Mouse (Mus musculus): ENCODE measurements around the gene Nop16. TPM values are rescaled to one million over a fixed set of nuclear protein-coding genes. Genes with fewer than 3 reads are reported as not detected.

Gene Nop16
- polyA plus RNA-seq, 1 experiment from 2014 or later = 41.1 TPM

DNA sequence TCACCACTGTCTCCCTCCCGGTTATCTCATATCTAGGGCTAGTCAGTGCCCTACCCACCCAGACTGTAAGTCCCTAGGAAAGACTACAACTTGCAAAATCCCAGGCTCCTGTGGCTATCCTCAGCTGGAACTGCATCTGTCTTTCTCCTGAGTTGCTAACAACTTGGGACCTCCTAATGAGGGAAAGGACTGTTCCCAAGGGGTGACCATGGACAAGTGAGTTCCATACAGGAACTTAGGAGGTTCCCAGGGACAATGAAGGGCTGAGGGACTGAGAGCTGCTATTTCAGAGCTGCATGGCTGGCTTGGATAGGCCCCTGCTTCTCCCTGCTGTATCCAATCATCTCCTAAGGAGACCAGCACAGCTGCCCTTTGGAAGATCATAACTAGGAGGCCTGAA, 19.4 kb upstream of the Nop16 start:
- H3K4me3 ChIP-seq (ENCODE audit: low read depth, low read length) = no peak overlapping the region
- H3K27ac ChIP-seq (ENCODE audit: low read depth) = no peak overlapping the region
- H3K4me2 ChIP-seq (ENCODE audit: low read depth, low read length) = no peak overlapping the region
- DNase-seq (no peak), ATAC-seq (no peak)
- H3K4me1 ChIP-seq (ENCODE audit: insufficient read depth) = peaks cover 23% of the 10 kb centered on the region
- H3K9me3 ChIP-seq (ENCODE audit: low read length) = no peaks in the 10 kb centered on the region
- no peaks in the 10 kb centered on the region for H3K27me3 ChIP-seq (ENCODE audit: insufficient read depth, low read length)
- WGBS (ENCODE audit: insufficient replicate concordance) = 36% methylated on average over 1 of the region's 1 CpGs
- TF ChIP-seq EP300 (IDR thresholded peaks at IDR 0.05; ENCODE audit: low read depth) (no peak), CTCF (IDR thresholded peaks at IDR 0.05; ENCODE audit: low read depth) (no peak)
- peaks cover 9% of the 10 kb centered on the region; the same call in 1 of the 2 replicates for H3K36me3 ChIP-seq (replicated peaks; ENCODE audit: insufficient read depth, low read length)
- H3K9ac ChIP-seq (replicated peaks) = no peak overlapping the region

DNA sequence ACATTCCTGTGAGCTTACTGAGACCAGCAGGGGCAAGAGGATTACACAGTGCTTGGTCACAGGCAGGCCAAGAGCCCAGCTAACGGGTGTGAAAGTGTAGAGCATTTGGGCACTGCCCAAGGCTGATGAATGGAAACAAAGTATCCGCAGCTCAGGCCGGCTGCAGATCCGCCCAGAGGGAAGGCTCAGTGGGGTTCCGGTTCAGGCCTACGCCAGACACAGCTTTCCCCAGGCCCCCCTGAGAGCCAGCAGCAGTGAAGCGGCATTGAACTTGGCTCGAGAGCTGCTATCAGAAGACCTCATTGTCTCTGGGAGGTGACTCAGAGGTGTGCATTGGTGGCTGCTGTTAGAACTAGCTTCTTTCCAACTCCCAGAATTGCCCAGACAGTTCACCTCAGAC, 18.8 kb upstream of the Nop16 start:
- Histone ChIP-seq H3K27ac (ENCODE audit: low read depth) (no peak overlapping the region), H3K27me3 (ENCODE audit: insufficient read depth, low read length) (no peaks in the 10 kb centered on the region), H3K9ac (replicated peaks) (no peak overlapping the region), H3K4me3 (ENCODE audit: low read depth, low read length) (no peak overlapping the region), H3K4me2 (ENCODE audit: low read depth, low read length) (no peak overlapping the region), H3K4me1 (ENCODE audit: insufficient read depth) (peaks cover 23% of the 10 kb centered on the region), H3K36me3 (replicated peaks; ENCODE audit: insufficient read depth, low read length) (peaks cover 9% of the 10 kb centered on the region; the same call in 1 of the 2 replicates), H3K9me3 (ENCODE audit: low read length) (no peaks in the 10 kb centered on the region)
- DNase-seq = no peak
- 79% methylated on average over 8 of the region's 8 CpGs for WGBS (ENCODE audit: insufficient replicate concordance)
- TF ChIP-seq CTCF (IDR thresholded peaks at IDR 0.05; ENCODE audit: low read depth) = no peak
- no peak for TF ChIP-seq EP300 (IDR thresholded peaks at IDR 0.05; ENCODE audit: low read depth)
- no peak for ATAC-seq

DNA sequence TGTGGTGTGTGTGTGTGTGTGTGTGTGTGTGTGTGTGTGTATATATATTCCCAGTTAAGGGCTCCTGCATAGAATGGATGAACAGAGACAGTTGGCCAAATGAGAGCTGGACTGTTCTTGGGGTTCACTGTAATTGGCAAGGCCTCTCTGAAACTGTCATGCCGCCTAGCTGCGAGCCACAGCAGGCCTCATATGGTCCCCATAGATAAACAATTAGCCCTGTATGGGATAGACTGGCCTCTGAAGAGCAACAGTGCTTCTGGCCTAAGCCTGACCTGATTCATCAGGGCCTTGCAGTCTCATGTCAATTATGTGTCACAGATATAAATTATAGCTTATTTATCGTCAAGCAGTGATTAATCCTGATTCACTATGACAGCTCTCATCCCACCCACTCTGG, 18.1 kb upstream of the Nop16 start:
- Histone ChIP-seq H3K4me3 (ENCODE audit: low read depth, low read length) (no peak overlapping the region), H3K4me1 (ENCODE audit: insufficient read depth) (peaks cover 23% of the 10 kb centered on the region), H3K9ac (replicated peaks) (no peak overlapping the region), H3K36me3 (replicated peaks; ENCODE audit: insufficient read depth, low read length) (peaks cover 9% of the 10 kb centered on the region; the same call in 1 of the 2 replicates), H3K27ac (ENCODE audit: low read depth) (no peak overlapping the region), H3K9me3 (ENCODE audit: low read length) (no peaks in the 10 kb centered on the region), H3K27me3 (ENCODE audit: insufficient read depth, low read length) (no peaks in the 10 kb centered on the region), H3K4me2 (ENCODE audit: low read depth, low read length) (no peak overlapping the region)
- TF ChIP-seq CTCF (IDR thresholded peaks at IDR 0.05; ENCODE audit: low read depth) (peak; percentile 30; the same call in 1 of the 2 replicates), EP300 (IDR thresholded peaks at IDR 0.05; ENCODE audit: low read depth) (no peak)
- no peak for DNase-seq
- WGBS (ENCODE audit: insufficient replicate concordance) = 68% methylated on average over 3 of the region's 3 CpGs
- peak; percentile 35; the same call in 1 of the 2 replicates for ATAC-seq

DNA sequence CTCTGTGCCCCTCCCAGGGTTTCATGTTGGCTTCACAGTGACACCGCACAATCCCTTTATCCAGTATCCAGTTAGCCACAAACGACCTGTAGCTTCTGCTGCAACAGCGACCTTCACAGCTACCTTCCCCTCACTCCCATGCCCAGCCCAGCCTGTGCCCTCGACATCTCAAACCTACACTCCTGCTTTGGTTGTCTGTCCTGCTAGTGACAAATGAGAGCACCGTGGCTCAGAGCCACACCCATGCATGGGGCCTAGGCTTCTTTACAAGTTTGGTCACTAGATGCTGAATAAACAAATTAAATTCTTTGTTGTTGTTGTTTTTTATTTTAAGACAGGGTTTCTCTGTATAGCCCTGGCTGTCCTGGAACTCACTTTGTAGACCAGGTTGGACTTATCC, 17.3 kb upstream of the Nop16 start:
- ATAC-seq (no peak), DNase-seq (no peak)
- H3K9me3 ChIP-seq (ENCODE audit: low read length) = no peaks in the 10 kb centered on the region
- H3K27me3 ChIP-seq (ENCODE audit: insufficient read depth, low read length) = no peaks in the 10 kb centered on the region
- no peak overlapping the region for H3K27ac ChIP-seq (ENCODE audit: low read depth)
- H3K4me1 ChIP-seq (ENCODE audit: insufficient read depth) = peaks cover 23% of the 10 kb centered on the region
- H3K4me3 ChIP-seq (ENCODE audit: low read depth, low read length) = no peak overlapping the region
- no peak overlapping the region for H3K9ac ChIP-seq (replicated peaks)
- TF ChIP-seq CTCF (IDR thresholded peaks at IDR 0.05; ENCODE audit: low read depth) (no peak), EP300 (IDR thresholded peaks at IDR 0.05; ENCODE audit: low read depth) (no peak)
- no peak overlapping the region for H3K4me2 ChIP-seq (ENCODE audit: low read depth, low read length)
- WGBS (ENCODE audit: insufficient replicate concordance) = 71% methylated on average over 5 of the region's 5 CpGs
- H3K36me3 ChIP-seq (replicated peaks; ENCODE audit: insufficient read depth, low read length) = peaks cover 9% of the 10 kb centered on the region; the same call in 1 of the 2 replicates

DNA sequence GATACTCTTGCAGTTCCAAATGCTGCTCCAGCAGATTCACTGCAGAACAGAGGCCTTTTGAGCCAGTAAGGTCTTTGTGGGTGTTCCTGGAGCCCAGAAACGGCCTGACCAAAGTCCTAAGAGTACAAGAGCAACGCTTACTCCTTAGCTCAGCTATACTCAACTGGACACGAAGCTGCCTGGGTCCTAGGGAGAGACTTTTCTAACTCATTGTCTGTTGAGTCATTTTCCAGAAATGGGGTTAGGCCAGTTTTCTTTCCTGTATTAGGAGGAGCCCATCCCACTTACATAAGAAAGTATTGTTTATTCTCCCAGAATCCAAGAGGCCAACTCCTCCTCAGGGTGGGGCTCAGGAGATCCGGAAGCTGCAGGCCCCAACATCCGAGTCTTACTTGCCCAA, 15.5 kb upstream of the Nop16 start:
- no peaks in the 10 kb centered on the region for H3K27me3 ChIP-seq (ENCODE audit: insufficient read depth, low read length)
- 73% methylated on average over 5 of the region's 5 CpGs for WGBS (ENCODE audit: insufficient replicate concordance)
- no peak overlapping the region for H3K4me3 ChIP-seq (ENCODE audit: low read depth, low read length)
- DNase-seq (no peak), ATAC-seq (no peak)
- H3K36me3 ChIP-seq (replicated peaks; ENCODE audit: insufficient read depth, low read length) = peaks cover 9% of the 10 kb centered on the region; the same call in 1 of the 2 replicates
- H3K9me3 ChIP-seq (ENCODE audit: low read length) = no peaks in the 10 kb centered on the region
- H3K4me2 ChIP-seq (ENCODE audit: low read depth, low read length) = no peak overlapping the region
- no peak overlapping the region for H3K9ac ChIP-seq (replicated peaks)
- H3K27ac ChIP-seq (ENCODE audit: low read depth) = no peak overlapping the region
- H3K4me1 ChIP-seq (ENCODE audit: insufficient read depth) = peaks cover 14% of the 10 kb centered on the region
- TF ChIP-seq EP300 (IDR thresholded peaks at IDR 0.05; ENCODE audit: low read depth) (no peak), CTCF (IDR thresholded peaks at IDR 0.05; ENCODE audit: low read depth) (no peak)

DNA sequence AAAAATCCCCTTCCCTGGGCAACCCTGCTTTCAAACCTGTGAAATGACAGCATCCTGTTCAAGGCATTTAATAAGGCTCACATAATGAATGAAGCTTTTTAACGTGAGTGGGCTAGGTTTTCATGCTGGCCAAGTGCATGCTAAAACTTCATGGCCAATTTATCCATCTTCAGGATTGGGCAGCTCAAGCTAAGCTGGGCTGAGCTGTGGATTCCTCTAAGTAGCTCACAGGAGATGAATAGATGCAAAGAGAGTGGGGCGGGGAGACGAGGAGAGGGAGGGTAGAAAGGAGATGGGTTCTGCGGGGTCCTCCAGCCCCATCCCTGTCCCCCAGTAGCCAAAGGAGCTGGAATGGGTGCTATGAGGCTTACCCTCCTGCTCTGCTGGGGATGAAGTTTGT, 14.3 kb upstream of the Nop16 start:
- ATAC-seq (no peak), DNase-seq (no peak)
- Histone ChIP-seq H3K4me1 (ENCODE audit: insufficient read depth) (peaks cover 4% of the 10 kb centered on the region; the same call in 1 of the 2 replicates), H3K9me3 (ENCODE audit: low read length) (no peaks in the 10 kb centered on the region), H3K9ac (replicated peaks) (no peak overlapping the region), H3K36me3 (replicated peaks; ENCODE audit: insufficient read depth, low read length) (peaks cover 9% of the 10 kb centered on the region; the same call in 1 of the 2 replicates), H3K4me3 (ENCODE audit: low read depth, low read length) (no peak overlapping the region), H3K27ac (ENCODE audit: low read depth) (no peak overlapping the region), H3K27me3 (ENCODE audit: insufficient read depth, low read length) (no peaks in the 10 kb centered on the region), H3K4me2 (ENCODE audit: low read depth, low read length) (no peak overlapping the region)
- WGBS (ENCODE audit: insufficient replicate concordance) = 71% methylated on average over 4 of the region's 4 CpGs
- TF ChIP-seq EP300 (IDR thresholded peaks at IDR 0.05; ENCODE audit: low read depth) = no peak
- no peak for TF ChIP-seq CTCF (IDR thresholded peaks at IDR 0.05; ENCODE audit: low read depth)

DNA sequence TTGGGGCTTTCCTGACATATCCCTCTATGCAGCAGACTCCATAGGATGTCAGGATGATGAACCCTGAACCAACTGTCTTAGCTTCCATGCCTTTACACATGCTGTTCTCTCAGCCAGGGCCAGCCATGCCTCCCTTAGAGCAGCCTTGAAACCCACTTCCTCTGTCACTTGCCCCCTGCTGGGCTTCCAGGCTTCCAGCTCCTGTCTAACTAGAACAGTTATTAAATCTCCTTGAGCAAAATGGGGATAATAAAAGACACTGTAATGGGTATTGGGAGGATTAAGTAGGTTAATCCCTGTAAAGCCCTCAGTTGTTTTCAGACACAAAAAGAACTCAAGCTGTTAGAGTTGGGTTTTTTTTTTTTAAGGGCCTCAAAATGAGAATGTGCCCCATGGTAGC, 13.6 kb upstream of the Nop16 start:
- Histone ChIP-seq H3K9me3 (ENCODE audit: low read length) (no peaks in the 10 kb centered on the region), H3K4me1 (ENCODE audit: insufficient read depth) (no peaks in the 10 kb centered on the region), H3K27ac (ENCODE audit: low read depth) (no peak overlapping the region), H3K4me2 (ENCODE audit: low read depth, low read length) (no peak overlapping the region), H3K36me3 (replicated peaks; ENCODE audit: insufficient read depth, low read length) (peaks cover 11% of the 10 kb centered on the region; the same call in 1 of the 2 replicates), H3K27me3 (ENCODE audit: insufficient read depth, low read length) (no peaks in the 10 kb centered on the region), H3K9ac (replicated peaks) (no peak overlapping the region), H3K4me3 (ENCODE audit: low read depth, low read length) (no peak overlapping the region)
- TF ChIP-seq CTCF (IDR thresholded peaks at IDR 0.05; ENCODE audit: low read depth) = no peak
- no peak for TF ChIP-seq EP300 (IDR thresholded peaks at IDR 0.05; ENCODE audit: low read depth)
- no peak for DNase-seq
- ATAC-seq = no peak

Data from liver, postnatal 0 days (tissue).